Mouse (Mus musculus): ENCODE data around the gene Sall2. TPM values are rescaled to one million over a fixed set of nuclear protein-coding genes. Genes with fewer than 3 reads are reported as not detected.

Sall2 gene
- polyA plus RNA-seq, 1 experiment = 4.6 TPM

- no peaks in the 10 kb centered on the region for H3K4me1 ChIP-seq (ENCODE audit: control insufficient read depth, insufficient read depth, insufficient read length)
- H3K27me3 ChIP-seq (ENCODE audit: control insufficient read depth, insufficient read depth, low read length) = no peaks in the 10 kb centered on the region
- WGBS = 70% methylated on average over 3 of the region's 3 CpGs
- no peak overlapping the region for H3K27ac ChIP-seq (ENCODE audit: insufficient read depth, low read length)
- peaks cover 11% of the 10 kb centered on the region for H3K36me3 ChIP-seq (ENCODE audit: control insufficient read depth, insufficient read depth, low read length)
- no peak for DNase-seq (ENCODE audit: low read depth in 1 of 2, low spot score in 2 of 2)
- TF ChIP-seq CTCF (IDR thresholded peaks at IDR 0.05; ENCODE audit: extremely low read depth, insufficient read depth, insufficient read length, insufficient replicate concordance) = no peak
- TF ChIP-seq POLR2A (IDR thresholded peaks at IDR 0.05; ENCODE audit: low read depth, low read length) = no peak
- H3K4me3 ChIP-seq (ENCODE audit: extremely low read depth, insufficient read depth, insufficient read length) = no peak overlapping the region
These were observed 55.8 kb downstream of the Sall2 start for GRCm38 (mm10) chr14:52272781-52273180.

Other genes starting within 250 kb of the Sall2 start
- gene Hnrnpc, start 224.7 kb downstream of the Sall2 start, polyA plus RNA-seq (2012; rRNA removed) = 47.8 and 57.3 TPM in 2 replicates
- 12.8 and 14.7 TPM in 2 replicates for gene Rpgrip1, start 218.1 kb downstream of the Sall2 start, polyA plus RNA-seq (2012; rRNA removed)
- gene Supt16, start 131.3 kb downstream of the Sall2 start, polyA plus RNA-seq (2012; rRNA removed) = 7.7 and 8.7 TPM in 2 replicates
- 33.2 and 34.2 TPM in 2 replicates for gene Chd8, start 71.0 kb downstream of the Sall2 start, polyA plus RNA-seq (2012; rRNA removed)
- gene Tox4, start 49.6 kb downstream of the Sall2 start, polyA plus RNA-seq (2012; rRNA removed) = 27.5 and 31.0 TPM in 2 replicates
- gene Rab2b, start 49.2 kb downstream of the Sall2 start, polyA plus RNA-seq (2012; rRNA removed) = 6.5 and 7.3 TPM in 2 replicates
- 24.1 and 26.2 TPM in 2 replicates for gene Mettl3, start 23.6 kb downstream of the Sall2 start, polyA plus RNA-seq (2012; rRNA removed)
- gene Olfr1513, start 27.6 kb upstream of the Sall2 start, polyA plus RNA-seq (2012; rRNA removed) = not detected in 2 replicates
- not detected in 2 replicates for gene Olfr1512, start 50.4 kb upstream of the Sall2 start, polyA plus RNA-seq (2012; rRNA removed)
- gene Olfr1511, start 68.6 kb upstream of the Sall2 start, polyA plus RNA-seq (2012; rRNA removed) = not detected in 2 replicates
- not detected in 2 replicates for gene Olfr1510, start 85.6 kb upstream of the Sall2 start, polyA plus RNA-seq (2012; rRNA removed)
- not detected in 2 replicates for gene Olfr1509, start 114.2 kb upstream of the Sall2 start, polyA plus RNA-seq (2012; rRNA removed)
- not detected in 2 replicates for gene Olfr1508, start 138.7 kb upstream of the Sall2 start, polyA plus RNA-seq (2012; rRNA removed)
- gene Olfr1507, start 167.0 kb upstream of the Sall2 start, polyA plus RNA-seq (2012; rRNA removed) = not detected in 2 replicates